Mouse (Mus musculus) CD4-positive naive resting alpha-beta T cell, adult 57 days (primary cell): ENCODE data around the gene Prdm16. TPM values are rescaled to one million over a fixed set of nuclear protein-coding genes. Genes with fewer than 3 reads are reported as not detected.

Source experiments
- total RNA-seq: library from RNA; stranded (reverse); gene quantifications from one replicate; pipeline ENCODE4 v1.2.4, GENCODE M21; 2023

Gene Prdm16
- total RNA-seq: 3.3 TPM

DNA sequence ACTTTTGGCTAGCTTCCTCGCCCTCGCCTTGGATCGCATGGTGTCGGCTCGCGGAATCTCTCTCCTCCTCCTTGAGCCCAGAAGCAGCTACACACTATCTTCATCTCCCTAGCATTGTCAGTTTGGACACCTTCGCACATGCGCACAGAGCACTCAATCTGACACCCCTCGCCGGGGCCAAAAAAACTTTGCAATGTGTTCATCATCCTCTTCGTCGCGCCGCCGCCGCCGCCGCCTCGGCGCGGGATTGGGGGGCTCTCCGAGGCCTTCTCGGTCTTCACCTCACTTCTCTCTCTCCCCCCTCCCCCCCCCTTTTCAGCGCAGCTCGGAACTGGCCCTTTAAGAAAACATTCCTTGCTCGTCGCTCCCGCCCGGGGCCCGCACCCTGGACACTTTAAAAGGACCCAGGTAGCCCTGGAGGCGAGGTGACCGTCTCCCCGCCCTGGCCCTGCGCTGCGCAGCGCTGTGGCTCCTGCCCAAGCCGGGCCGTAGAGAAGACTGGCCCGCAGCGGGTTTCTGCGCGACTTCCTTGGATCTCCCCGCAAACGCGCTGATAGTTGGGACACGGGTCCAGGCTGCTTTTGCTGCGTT lies at the start of gene Prdm16:
Gene Prdm16 (minus strand): TSS at position 153 of the 591 bp plus-strand sequence.

DNA sequence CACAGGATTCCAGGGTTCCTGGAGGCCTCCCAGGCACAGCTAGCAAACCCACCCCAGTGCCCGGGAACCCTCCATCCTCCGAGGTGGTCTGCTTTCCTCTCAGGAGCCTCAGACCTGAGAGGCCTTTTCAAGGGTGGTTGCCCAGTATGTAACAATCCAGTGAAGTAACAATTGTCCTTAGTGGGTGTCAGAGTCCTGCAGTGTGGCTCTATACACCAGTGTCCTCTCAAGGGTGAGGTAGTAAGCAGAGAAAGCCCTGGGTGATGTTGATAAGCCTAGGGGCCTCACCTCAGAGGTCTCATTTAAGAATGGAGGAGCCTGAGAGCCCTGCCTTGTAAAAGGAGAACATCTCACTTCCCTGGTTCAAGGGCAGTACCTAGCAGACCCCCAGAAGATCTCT lies 31.1 kb upstream of the Prdm16 start, which contains the start of gene Actrt2:
Gene Actrt2 (minus strand): TSS at position 101 of the 400 bp plus-strand sequence.

DNA sequence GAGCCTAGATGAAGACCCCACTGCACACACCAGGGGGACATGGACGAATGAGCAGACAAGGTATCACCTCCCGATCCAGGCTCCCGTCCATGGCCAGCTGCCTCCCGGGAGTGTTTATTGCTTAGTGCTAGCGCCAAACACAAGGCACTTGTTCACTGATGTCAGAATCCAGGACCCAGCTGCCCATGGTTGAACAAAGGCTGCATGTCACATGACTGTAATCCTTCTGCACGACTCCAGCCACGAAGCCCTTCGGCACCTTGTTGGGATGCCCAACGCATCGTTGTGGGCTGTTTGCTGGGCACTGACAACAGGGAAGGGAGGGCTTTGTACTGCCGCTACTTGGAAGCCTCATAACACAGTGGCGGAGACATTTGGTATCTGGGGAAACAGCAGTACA lies 300.9 kb downstream of the Prdm16 start, which contains the start of gene B230104I21Rik:
Gene B230104I21Rik (plus strand): TSS at position 367 of the 400 bp plus-strand sequence.

GRCm38 (mm10) chr4:154301466-154301881 lies 335.2 kb downstream of the Prdm16 start, which contains the start of gene Arhgef16:
Gene Arhgef16 (minus strand): TSS chr4:154301676.

Other genes starting within 250 kb of the Prdm16 start
- not detected for gene Actrt2, start 31.0 kb upstream of the Prdm16 start, total RNA-seq
- not detected for gene Ttc34, start 200.6 kb upstream of the Prdm16 start, total RNA-seq
- not detected for gene Mmel1, start 232.7 kb upstream of the Prdm16 start, total RNA-seq